Mouse (Mus musculus): ENCODE results near the gene Rab22a. TPM values are rescaled to one million over a fixed set of nuclear protein-coding genes. Genes with fewer than 3 reads are reported as not detected.

Rab22a gene
- 49.1 and 86.9 TPM in 2 replicates for polyA plus RNA-seq (2012; rRNA removed; ENCODE audit: low replicate concordance)

GRCm38 (mm10) chr2:173659057-173659925 lies at the start of gene Rab22a:
TSS of gene Rab22a (plus strand) at chr2:173659760.

DNA sequence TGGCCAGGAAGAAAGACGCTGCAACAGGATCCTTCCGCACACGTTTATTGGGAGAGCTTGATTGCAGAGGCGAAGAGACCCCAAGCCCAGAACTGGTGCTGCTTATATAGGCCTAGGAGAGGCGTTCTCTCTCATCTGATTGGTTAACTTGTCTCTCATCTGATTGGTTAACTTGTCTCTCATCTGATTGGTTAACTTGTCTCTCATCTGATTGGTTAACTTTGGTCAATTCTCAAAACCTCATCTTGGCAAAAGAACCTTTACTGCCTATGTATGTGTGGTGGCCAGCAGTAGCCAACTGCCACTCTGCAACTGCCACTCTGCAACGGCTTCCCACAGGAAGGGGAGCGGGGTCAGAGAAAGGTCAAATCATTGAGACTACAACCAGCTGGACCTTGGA lies 59.6 kb downstream of the Rab22a start, which contains the start of gene 1700010B08Rik:
Gene 1700010B08Rik, plus strand, starts transcription at position 301 of the 400 bp plus-strand sequence.

DNA sequence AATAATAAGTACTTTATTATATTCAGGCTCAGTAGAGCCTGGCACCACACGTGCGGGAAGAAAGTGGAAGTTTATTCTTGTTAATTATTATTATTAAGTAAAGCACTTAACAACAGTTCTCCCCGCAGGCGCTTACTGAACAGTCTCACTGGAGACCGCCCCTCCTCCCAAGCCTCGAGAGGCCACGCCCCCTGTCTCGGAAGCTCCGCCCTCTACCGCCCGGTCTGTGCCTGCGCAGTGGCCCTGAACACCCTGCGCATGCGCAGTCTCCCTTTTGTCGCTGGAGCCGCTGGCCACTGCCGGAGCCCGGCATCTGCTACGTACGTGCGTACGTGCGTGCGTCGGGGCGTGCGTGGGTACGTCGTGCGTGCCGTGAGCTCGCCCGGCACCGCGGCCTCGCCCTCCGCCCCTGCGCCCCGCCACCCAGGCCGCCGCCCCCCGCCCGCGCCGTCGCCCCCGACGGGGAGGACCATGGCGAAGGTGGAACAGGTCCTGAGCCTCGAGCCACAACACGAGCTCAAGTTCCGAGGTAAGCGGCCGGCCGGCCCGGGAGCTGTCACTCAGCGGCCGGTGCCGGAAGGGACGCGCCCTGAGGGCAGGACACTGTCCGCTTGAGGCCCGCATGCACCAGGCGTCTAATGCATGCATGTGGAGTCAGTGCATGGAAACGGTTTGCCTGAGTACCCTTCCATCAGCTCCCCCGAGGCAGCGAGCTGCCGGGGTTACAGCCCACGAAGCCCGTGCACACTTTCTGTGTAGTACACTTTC lies 77.8 kb downstream of the Rab22a start, which contains the start of gene Vapb:
Gene Vapb, plus strand, starts transcription at position 290 of the 768 bp plus-strand sequence.

Other genes starting within 250 kb of the Rab22a start
- not detected in 2 replicates for gene 1700021F07Rik, start 137.2 kb upstream of the Rab22a start, polyA plus RNA-seq (2012; rRNA removed; ENCODE audit: low replicate concordance)
- gene Ankrd60, start 81.4 kb upstream of the Rab22a start, polyA plus RNA-seq (2012; rRNA removed; ENCODE audit: low replicate concordance): not detected in 2 replicates
- gene 1700010B08Rik, start 59.7 kb downstream of the Rab22a start, polyA plus RNA-seq (2012; rRNA removed; ENCODE audit: low replicate concordance): not detected in 2 replicates
- gene Vapb, start 77.8 kb downstream of the Rab22a start, polyA plus RNA-seq (2012; rRNA removed; ENCODE audit: low replicate concordance): 7.1 and 8.9 TPM in 2 replicates

Measured in duodenum, adult 2 months (tissue).